Mouse (Mus musculus) urinary bladder, adult 2 months (tissue): ENCODE results near the gene Adipor2. TPM values are rescaled to one million over a fixed set of nuclear protein-coding genes. Genes with fewer than 3 reads are reported as not detected.
"Not testable (repeated sequence)": the region's sequence is repeated elsewhere in the genome, so short reads cannot be mapped to it uniquely, and the experiment has no call there.

Source experiments
- DNase-seq: peaks from one replicate; pipeline ENCODE4 v3.0.0; 2022; ENCODE audit warnings: low spot score
- polyA plus RNA-seq: library from polyadenylated mRNA; depleted of rRNA; stranded (reverse); fragments of >200 nt; gene quantifications from 2 replicates; pipeline ENCODE4 v1.2.3, GENCODE M21; 2012; rRNA removed

The Adipor2 gene
- polyA plus RNA-seq: 104 and 112 TPM in 2 replicates

GRCm38 (mm10) chr6:119417354-119417753, at the start of gene Adipor2:
Adipor2 (minus strand) TSS chr6:119417704.
- no peak for DNase-seq

DNA sequence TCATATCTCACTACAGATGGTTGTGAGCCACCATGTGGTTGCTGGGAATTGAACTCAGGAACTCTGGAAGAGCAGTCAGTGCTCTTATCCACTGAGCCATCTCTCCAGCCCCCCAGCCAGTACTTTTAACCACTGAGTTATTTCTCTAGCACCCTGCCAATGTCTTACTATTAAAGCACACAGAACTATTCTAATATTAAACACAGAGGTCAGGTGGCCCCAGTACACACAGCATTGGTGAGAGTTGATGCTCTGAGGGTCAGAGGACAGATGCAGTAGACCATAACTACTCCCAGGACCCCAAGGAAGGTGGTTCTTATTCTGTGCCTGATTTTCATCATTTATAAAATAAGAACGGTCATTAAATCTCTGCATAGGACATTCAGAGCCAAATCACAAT, 48.7 kb upstream of the Adipor2 start:
- DNase-seq: no peak

DNA sequence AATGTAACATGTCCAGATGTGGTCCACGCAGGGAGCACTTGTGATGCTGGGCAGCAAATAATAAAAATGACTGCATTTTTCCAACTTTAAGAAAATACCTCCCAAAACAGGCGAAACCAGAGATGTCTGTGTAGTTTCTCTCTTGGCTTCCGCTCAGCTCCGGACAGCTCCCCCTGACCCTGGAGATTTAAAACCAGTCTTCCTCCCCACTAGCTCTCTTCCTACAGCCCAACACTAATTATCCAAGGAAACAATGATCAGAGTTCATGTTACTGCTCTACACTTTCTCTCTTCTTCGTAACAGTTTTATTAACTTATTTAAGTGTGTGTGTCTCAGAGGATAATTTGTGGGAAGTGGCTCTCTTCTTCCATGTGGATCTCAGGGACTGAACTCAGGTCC, 42.9 kb upstream of the Adipor2 start:
- DNase-seq: no peak

GRCm38 (mm10) chr6:119459041-119459440, 41.5 kb upstream of the Adipor2 start:
- no peak for DNase-seq

- DNase-seq: no peak
Measured at GRCm38 (mm10) chr6:119458166-119458565, 40.7 kb upstream of the Adipor2 start.

- DNase-seq: no peak
Measured at GRCm38 (mm10) chr6:119451981-119452499, 34.5 kb upstream of the Adipor2 start.

- DNase-seq: no peak
Measured at GRCm38 (mm10) chr6:119450965-119451943, 33.8 kb upstream of the Adipor2 start.

GRCm38 (mm10) chr6:119449060-119449499, 31.6 kb upstream of the Adipor2 start:
- DNase-seq: no peak

DNA sequence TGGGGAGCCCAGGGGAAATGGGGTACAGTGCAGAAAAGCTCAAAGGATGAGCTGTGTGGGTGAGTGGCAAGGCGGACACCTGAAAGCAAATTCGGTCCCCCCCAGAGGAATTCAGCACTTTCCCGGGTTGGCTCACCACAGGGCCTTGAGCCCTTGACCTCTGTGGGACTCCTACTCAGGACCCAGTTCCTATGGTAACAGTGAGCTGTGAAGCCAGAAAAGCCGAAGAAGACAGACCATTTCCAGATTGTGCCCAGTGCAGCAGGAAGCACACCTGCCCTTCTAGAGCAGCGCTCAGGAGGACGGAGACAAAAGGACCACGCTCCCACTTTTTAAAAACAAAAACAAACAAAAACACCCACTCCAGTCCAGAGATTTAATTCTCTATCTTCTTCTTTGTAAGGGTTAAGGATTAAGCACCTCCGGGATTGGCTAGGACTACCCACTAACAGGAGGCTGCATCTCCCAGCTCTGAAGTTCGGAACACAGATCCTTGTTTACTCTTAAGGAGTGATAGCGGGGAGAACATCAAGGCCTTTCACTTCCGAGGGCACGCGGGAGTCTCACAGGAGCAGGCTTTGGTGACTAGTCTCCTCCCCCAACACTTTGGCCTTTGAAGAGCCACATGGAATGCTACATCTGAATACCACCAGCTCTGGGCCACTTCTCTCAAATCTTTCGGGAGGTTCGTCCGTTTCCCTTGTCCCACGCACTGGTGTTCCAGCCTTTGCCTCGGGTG, 31.0 kb upstream of the Adipor2 start:
- no peak for DNase-seq

- no peak for DNase-seq
Measured at GRCm38 (mm10) chr6:119445671-119446607, 28.4 kb upstream of the Adipor2 start.

DNA sequence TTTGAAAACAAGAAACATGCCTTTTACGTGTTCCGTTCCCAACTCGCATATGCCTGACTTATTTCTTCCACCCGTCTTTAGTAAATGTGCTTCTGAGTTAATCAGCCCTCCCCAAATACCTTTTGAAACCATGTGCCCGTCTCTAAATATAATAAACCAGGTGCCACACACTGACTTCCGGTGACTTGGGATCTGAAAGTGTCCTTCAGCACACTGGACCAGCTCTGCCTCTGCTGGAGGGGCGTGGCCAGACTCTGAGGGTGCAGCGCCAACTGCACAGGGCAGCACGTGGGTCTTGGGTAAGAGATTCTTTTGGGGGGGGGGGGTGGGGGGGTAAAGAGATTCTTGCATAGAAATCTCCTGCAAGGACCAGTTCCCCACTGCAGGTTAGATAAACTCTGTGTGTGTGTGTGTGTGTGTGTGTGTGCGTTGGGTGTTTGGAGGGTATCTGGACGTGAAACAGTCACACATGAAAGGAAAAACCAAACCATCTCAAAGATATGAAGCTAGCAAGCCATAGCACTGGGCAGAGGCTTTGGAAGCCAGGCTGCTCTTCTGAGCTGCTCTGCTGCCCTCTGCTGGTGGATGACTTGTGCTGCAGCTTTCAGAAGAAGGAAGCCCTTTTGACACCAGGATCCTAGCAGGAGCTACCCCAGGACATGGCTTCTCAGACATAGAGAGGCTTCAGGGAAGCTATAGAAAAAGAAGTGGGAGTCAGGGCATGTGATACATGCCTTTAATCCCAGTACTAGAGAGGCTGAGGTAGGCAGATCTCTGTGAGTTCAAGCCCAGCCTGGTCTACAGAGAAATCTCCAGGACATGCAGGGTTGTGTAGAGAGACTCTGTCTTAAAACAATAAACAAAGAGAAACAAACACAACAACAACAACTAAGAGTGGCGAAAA, 26.5 kb upstream of the Adipor2 start:
- DNase-seq: peak; percentile 54

DNA sequence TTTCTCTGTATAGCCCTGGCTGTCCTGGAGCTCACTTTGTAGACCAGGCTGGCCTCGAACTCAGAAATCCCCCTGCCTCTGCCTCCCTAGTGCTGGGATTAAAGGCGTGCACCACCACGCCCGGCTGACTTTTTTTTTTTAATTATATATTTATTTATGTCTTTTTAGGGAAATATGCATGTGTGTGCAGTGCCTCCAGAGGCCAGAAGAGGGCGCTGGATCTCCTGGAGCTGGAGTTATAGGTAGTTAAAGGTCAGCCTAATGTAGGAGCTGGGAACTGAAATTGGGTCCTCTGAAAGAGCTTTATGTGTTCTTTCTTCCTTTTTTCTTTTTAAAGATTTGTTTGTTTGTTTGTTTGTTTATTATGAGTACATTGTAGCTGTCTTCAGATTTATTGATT, 25.2 kb upstream of the Adipor2 start:
- DNase-seq: not testable (repeated sequence)

- no peak for DNase-seq
Measured at GRCm38 (mm10) chr6:119437894-119438761, 20.6 kb upstream of the Adipor2 start.

DNA sequence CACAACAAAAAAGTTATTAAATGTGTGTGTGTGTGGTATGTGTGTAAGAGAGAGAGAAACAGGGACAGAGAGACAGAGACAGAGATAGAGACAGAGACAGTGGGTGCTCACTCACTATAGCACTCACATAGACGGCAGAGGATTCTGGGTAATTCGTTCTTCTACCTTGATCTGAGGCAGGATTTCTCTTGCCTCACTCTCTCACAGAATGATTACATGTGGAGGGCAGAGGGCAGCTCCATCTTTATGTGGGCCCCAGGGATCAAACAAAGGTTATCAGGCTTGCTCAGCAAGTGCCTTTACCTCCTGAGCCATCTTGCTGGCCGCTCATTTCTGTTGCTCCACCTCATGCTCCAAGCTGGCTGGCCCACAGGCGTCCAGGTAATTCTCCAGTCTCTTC, 16.9 kb upstream of the Adipor2 start:
- DNase-seq: no peak

- DNase-seq: no peak
Measured at GRCm38 (mm10) chr6:119431751-119432324, 14.3 kb upstream of the Adipor2 start.

- no peak for DNase-seq
Measured at GRCm38 (mm10) chr6:119430508-119430907, 13.0 kb upstream of the Adipor2 start.

DNA sequence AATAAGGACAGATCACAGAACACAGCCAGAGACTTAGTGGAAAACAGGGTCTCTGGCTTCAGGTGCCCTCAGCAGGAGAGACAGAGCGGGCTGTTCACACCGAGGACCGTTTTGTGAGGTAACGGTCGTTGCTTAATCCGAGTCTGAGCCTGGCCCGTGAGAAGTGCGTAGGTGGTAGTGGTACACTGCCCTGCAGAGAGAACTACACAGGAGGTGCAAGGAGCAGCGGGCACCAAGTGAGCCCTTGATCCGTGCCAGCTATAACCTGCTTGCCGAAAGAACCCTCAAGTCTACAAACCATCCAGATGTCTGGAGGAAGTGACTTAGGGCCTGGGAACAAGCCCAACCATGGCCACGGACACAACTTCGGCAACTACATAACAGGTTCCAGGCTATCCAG, 11.8 kb upstream of the Adipor2 start:
- no peak for DNase-seq

GRCm38 (mm10) chr6:119428611-119429010, 11.1 kb upstream of the Adipor2 start:
- DNase-seq: no peak

DNA sequence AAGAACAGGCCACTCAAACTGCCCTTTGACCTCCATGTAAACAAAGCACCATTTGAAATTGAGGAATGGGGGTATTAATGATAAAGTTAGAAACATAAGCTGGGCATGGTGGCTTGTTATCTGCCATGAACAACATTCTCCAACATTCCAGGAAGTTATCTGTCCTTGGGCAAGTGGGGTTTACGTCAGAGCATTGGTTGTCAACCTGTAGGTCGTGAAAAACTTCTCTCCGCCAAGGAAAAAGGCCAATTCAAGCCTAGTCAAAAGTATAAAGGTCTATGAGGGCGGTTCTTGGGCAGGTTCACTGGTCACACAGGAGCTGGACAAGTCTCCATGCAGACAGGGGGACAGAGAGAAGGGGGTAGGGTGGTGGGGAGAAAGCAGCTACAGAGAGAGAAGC, 3.5 kb upstream of the Adipor2 start:
- no peak for DNase-seq
